Mouse (Mus musculus) lung, postnatal 4 days (tissue): ENCODE results near the gene Kcnip1.

Experiments
- DNase-seq, 2 experiments: peaks; one replicate each; pipeline ENCODE4 v3.0.0; 2021

Gene Kcnip1

GRCm38 (mm10) chr11:33980146-33980545, 12.8 kb downstream of the Kcnip1 start:
- no peak for DNase-seq

GRCm38 (mm10) chr11:33975121-33975520, 17.8 kb downstream of the Kcnip1 start:
- no peak for DNase-seq

GRCm38 (mm10) chr11:33974341-33975040, 18.5 kb downstream of the Kcnip1 start:
- no peak for DNase-seq

DNA sequence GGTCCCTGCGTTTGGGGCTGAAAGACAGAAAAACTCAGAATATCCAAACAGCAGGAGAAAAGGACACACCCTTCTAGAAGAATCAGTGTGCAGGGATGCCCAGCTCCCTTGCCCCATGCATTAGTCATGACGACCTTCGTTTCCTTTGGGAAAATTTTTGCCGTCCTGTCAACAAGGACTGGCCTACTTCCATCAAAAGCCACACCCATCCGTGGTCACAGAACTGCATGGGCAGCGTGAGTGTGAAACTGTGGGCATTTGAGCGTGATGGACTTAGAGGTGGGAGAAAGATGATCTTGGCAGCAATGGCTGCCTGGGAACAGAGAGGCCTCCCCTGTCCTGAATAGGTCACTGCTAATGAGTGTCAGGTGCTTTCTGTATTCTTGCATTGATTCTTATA, 20.8 kb downstream of the Kcnip1 start:
- peak in 1 of 2 experiments; percentile 12 for DNase-seq

DNA sequence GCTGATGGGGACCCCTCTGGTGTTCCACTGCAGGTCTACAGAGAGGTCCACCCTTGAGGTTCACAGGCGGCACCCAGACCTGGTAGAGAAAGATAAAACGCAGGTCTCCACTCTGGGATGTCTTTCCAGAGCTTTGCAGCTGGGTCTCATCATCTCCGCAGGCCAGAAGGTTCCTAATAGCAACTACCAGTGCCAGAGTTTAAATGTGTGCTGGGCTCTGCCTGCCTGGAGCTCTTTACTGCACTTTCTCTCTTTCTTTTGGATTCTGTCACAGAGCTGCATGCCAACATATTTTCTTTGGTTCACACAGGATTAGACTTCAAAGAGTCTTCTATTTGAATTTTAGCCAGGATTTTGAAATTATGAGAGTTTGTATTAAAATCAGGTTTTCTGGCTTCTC, 23.8 kb downstream of the Kcnip1 start:
- peak in 1 of 2 experiments; percentile 31 for DNase-seq

DNA sequence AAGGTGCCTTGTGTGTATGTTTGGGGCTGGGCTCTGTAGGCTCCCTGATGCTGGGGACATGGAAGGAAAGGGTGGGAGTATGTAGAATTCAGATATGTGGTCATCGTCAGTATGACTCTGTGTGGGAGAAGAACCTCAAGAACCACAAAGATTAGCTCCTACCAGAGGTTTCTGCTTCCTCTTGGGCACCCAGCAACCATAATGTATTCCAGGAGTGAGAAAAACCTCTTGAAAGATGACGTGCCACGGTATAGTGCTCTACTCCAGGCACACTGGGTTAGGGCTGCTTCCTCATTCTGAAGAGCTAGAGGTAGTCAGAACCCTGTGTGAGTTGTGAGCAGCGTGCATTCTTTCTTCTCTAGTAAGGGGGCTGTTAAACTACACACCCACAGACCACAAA, 25.2 kb downstream of the Kcnip1 start:
- no peak for DNase-seq

GRCm38 (mm10) chr11:33965380-33965779, 27.6 kb downstream of the Kcnip1 start:
- DNase-seq, result no peak

DNA sequence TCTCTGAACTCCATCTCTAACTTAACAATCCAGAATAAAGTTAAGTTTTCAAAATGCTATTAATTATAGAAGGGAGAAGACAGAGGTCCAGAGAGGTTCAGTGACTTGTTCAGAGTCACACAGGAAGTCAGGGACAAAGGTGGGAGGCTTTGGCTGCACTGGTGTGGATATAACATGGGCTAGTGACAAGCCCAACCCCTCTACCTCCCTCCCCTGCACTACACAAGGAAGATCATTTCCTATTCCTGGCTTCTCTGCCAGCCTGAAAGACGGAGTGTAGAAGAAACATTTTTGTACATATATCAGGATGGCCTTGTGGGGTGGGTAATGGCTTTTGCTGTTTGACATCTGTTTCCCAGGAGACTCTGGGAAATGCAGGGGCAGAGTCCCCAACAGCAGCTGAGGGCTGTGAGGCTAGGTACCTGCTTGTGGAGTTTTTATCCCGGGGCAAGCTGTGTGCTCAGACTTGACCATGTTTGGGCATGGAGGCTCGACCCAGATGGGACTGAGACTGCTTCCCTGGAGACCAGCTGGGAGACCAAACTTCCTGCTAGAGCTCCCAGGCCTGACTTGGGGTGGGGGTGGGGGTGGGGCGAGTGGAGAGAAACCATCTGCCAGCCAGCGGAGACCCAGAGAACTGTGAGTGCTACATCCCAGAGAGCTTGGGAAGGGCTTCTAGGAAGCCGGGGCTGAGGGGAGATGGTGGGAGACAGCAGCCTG, 30.1 kb downstream of the Kcnip1 start, which contains the start of gene Kcnmb1:
TSS of gene Kcnmb1 (plus strand) at position 326 of the 720 bp plus-strand sequence.
- DNase-seq, result peak in 1 of 2 experiments; percentile 69

GRCm38 (mm10) chr11:33962178-33962577, 30.8 kb downstream of the Kcnip1 start:
- no peak for DNase-seq

GRCm38 (mm10) chr11:33958713-33959112, 34.2 kb downstream of the Kcnip1 start:
- DNase-seq, result peak in 1 of 2 experiments; percentile 41

DNA sequence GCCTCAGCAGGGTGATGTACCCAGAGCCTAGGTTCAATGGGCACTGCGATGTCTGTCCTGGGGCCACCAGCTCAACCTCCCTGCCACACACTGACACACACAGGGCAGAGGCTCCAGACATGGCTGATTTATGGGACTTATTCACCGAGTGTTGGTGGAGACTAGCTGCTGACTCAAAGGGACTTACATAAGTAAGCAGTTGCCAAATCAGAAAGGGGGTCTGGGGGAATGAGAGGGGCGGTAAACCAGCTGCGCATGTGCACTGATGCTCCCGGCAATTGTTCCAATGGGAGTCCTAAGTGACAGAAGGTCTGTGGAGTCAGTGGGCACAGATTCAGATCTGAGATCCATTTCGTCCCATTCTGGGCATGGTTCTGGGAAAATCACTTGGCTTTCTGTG, 35.4 kb downstream of the Kcnip1 start:
- no peak for DNase-seq

- no peak for DNase-seq
Measured at GRCm38 (mm10) chr11:33956623-33957022, 36.3 kb downstream of the Kcnip1 start.

- DNase-seq, result no peak
Measured at GRCm38 (mm10) chr11:33955982-33956381, 37.0 kb downstream of the Kcnip1 start.

DNA sequence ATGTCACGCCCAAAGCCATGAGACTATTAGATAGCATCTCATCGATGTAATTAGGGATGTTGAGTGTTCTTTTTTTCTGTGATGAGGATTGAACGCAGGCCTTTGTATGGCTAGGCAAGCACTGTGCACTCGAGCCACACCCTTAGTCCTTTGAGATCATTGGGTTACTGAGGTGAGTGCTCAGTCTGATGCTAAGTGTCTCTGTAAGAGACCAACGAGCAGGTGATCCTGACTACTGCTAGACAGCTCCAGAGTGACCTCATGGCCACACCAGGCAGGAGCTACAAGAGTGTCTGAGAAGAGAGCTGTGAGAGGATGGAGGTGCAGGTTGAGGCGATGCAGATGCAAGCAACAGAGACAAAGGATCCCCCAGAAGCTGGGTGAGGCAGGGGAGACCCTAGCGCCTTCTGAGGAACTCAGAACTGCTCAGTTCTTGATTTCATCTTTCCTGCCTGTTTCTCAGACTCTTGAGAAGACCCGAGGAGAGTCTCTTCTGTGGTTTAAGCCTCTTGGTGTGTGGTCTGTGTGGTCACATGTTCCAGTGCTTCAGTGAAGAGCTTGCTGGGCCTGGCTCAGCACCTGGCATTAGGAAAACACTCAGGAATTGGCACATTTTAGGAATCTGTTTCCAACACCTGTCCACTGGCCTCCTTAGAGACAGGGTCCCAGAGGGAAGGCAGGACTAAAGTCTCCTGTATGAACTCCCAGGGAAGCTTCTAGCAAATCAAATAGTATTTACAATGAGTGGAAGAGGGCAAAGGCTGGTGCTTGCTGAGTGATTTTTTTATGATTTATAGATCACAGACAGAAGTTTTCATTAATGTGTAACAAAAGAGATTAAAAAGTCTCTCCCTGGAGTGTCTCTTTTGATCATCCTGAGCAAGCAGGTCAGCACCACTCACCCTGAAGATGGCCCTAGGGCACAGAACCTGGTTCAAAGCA, 41.0 kb downstream of the Kcnip1 start:
- DNase-seq, result no peak

- DNase-seq, result no peak
Measured at GRCm38 (mm10) chr11:33951155-33951554, 41.8 kb downstream of the Kcnip1 start.

DNA sequence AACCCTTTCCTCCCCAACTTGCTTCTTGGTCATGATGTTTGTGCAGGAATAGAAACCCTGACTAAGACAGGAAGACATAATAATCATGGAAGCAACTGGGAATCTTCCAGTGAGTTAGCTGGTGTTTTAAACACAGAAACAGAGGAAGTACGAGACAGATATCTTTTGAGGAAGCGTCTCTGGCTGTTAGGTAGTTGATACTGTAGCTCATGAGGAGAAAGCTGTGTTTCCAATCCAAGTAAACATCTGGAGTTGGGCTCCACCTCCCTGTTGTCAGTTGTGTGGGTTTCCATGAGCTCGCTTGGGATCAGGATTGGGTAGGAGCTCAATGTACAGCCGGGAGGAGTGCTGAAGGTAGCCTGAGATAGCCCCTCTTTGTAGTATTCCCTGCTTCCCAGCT, 46.5 kb downstream of the Kcnip1 start:
- no peak for DNase-seq

DNA sequence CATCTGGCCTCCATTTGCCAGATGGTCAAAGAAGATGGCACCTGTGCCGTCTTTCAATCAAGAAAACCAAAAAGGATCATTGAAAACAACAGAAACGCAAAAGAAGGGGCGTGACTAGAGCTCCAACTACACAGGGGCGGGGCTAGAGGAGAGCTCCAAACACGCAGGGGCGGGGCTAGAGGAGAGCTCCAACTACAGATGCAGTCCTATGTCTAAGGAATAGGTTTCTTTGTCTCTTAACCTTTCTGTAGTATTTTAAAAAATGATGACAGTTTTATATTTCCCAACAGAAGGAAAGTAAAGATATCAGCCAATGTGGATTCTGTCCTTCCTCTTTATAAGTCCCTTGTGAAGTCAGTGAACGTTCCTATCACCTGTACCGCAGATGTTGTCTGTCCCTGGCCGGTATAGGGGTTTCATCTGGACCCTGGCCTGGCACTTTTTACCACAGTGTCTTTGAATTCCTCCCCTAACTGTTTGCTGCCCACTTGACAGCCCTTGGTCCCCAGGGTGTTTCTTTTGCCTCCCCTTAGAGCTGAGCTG, 48.1 kb downstream of the Kcnip1 start:
- no peak for DNase-seq

DNA sequence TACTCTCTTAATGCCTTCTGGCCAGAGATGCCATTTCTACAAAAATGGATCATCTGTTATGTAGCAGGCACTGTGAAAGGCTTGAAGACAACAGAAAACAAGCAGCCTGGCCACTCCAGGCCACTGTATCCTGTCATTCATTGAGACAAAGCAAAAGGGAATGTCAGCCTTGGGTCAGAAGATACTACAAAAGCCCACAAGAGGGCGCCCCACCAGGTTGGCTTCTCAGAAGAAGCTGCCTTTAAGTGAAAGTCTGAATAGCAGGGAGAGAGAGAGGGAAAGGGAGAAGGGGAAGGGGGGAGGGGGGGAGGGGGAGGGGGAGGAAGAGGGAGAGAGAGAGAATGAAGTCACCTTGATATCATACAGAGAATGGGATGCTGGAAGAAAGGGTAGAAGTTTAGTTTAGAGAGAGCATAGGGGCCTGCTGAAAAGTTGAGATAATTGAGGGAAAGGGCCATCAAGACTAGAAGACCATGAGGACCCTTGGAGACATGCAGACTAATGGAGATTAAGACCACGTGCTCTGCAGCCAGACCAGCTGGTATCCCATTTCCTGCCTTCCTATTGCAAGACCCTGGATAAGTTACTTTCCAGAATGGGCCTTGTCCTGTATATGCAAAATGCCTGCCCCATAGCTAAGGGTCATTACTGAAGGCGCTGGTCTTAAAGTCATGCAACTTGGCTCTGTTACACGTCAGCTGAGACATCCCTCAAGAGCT, 48.7 kb downstream of the Kcnip1 start:
- no peak for DNase-seq

- DNase-seq, result no peak
Measured at GRCm38 (mm10) chr11:33943565-33943964, 49.4 kb downstream of the Kcnip1 start.

DNA sequence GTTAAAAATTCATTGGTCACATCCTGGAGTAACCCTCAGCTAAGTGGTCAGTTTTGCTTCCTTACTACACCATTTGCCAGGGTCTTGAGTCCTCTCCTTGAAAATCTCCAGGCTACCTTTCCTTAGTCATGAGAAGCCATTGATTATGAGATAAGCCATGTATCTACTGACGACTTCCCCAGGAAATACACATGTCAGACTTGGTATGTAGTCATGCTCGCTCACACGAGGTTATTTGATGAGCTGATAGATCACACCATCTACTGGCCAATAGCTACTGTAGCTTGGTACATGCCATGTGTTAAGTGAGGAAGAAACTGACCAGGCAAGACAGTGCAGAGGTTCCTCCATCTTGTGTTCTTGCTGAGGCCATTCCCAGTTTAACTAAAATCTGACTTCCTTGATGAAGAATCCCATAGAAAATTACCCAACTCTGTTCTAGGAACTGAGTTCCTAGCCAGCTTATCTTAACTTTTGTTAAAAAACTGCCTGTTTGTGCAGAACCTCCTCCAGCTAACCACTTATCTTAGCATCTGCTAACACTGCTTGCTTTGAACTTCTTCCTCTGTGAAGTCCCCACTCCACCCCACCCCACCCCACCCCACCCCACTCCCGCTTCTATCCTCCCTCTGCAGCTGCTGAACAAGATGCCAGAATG, 53.4 kb downstream of the Kcnip1 start:
- no peak for DNase-seq

DNA sequence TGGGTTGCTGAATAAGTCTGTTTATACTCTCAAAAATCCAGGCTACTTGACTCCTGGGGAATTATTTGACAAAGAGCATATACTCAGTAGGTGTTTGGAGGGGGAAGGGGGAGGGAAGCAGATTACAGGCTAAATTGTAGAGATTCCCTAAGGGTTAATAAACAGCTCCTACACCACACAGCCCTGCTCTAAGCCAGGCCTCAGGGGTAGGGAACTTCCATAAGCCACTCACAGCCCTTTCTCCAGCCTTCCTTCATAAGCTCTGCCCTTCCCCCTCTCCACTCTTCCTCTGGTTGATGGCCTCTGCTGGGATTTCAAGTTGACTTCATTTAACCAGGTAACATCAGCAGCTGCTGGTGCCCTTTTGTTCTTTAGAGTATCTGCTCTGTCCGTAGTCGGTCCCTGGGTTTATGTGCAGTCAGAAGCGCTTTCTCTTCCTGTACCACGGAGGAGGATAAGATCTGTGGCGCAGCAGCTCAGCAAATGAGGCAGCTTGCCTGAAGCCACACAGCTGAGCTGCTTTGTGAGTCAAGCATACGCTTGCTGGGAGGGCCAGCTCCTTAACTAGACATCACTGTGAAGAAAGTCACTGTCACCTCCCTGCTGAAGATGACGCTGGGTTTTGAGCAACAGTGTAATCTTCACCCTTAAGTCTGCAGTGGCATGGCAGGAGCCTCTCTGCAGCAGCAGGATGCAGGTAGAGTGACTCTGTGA, 54.2 kb downstream of the Kcnip1 start:
- peak in 1 of 2 experiments; percentile 28 for DNase-seq
